Mouse (Mus musculus) CH12.LX (cell line): ENCODE data around the gene Ninj1.

Experiments
- CTCF ChIP-seq, 2 experiments: IDR thresholded peaks in 1 of 2; conservative IDR thresholded peaks in 1 of 2; 2 replicates each; pipeline ENCODE4 v1.5.1; 2011 to 2012; ENCODE audit warnings: low read depth in 2 of 2, low read length in 2 of 2, improper control_type of control experiment in 1 of 2, inconsistent platforms in 1 of 2, mild to moderate bottlenecking in 1 of 2, moderate library complexity in 1 of 2
- EP300 ChIP-seq: IDR thresholded peaks from 2 replicates; pipeline ENCODE4 v1.6.1; 2011; ENCODE audit warnings: low read length, improper control_type of control experiment
- JUN ChIP-seq: IDR thresholded peaks from 2 replicates; pipeline ENCODE4 v1.6.1; 2011; ENCODE audit warnings: low read depth, mild to moderate bottlenecking, low read length, improper control_type of control experiment, moderate library complexity; ENCODE audit not compliant: insufficient read depth
- MXI1 ChIP-seq: IDR thresholded peaks from 2 replicates; pipeline ENCODE4 v1.6.1; 2011; ENCODE audit warnings: mild to moderate bottlenecking, low read depth, low read length, improper control_type of control experiment
- PAX5 ChIP-seq: IDR thresholded peaks from 2 replicates; pipeline ENCODE4 v1.6.1; 2012; ENCODE audit warnings: low read length, inconsistent platforms, mixed read lengths
- POLR2A ChIP-seq: IDR thresholded peaks from 2 replicates; pipeline ENCODE4 v1.6.1; 2011; ENCODE audit warnings: low read depth, mild to moderate bottlenecking, improper control_type of control experiment, low read length
- POLR2AphosphoS2 ChIP-seq: IDR thresholded peaks from 2 replicates; pipeline ENCODE4 v1.6.1; 2011; ENCODE audit warnings: low read depth, low read length, improper control_type of control experiment
- RCOR1 ChIP-seq: conservative IDR thresholded peaks from 2 replicates; pipeline ENCODE4 v1.6.1; 2012; ENCODE audit warnings: low read depth, mild to moderate bottlenecking, inconsistent platforms, low read length, improper control_type of control experiment
- USF1 ChIP-seq: IDR thresholded peaks from 2 replicates; pipeline ENCODE4 v1.6.1; 2014; ENCODE audit warnings: low read depth, mild to moderate bottlenecking, inconsistent platforms, low read length, improper control_type of control experiment

DNA sequence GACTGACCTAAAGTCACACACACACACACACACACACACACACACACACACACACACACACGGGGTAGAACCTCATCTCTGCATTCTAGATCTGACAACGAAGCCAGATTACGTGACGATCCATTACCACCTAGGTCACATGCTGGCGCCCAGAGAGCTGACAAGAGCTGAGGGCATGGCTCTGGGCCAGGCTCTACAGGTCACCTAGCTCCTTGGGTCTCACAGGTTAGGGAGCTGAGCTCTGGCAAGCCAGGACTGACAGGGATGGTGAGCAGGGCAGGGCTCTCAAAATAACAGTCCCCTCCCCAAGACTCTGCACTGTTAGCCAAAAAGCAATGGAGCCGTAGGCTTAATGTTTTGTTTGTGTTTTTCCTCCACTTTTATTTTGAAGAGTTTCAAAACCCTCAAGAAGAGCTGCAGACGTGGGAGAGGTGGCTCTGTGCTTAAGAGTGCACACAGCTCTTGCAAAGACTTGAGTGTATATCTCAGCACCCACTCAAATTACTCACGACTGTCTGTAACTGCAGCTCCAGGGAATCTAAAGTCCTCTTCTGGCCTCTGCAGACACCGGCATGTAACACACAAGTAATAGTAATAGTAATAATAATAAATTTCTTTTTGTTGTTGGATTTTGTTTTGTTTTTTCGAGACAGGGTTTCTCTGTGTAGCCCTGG lies 29.1 kb upstream of the Ninj1 start:
- TF ChIP-seq CTCF (conservative IDR thresholded peaks at IDR 0.05 in 1 of 2, IDR thresholded peaks at IDR 0.05 in 1 of 2; ENCODE audit: low read depth in 2 of 2, low read length in 2 of 2) = no peak
- no peak for TF ChIP-seq POLR2A
- no peak for TF ChIP-seq PAX5
- no peak for TF ChIP-seq JUN
- TF ChIP-seq POLR2AphosphoS2 = no peak
- no peak for TF ChIP-seq MXI1
- no peak for TF ChIP-seq EP300
- TF ChIP-seq USF1 = no peak
- no peak for TF ChIP-seq RCOR1
